Mouse (Mus musculus): ENCODE measurements at regions not wholly inside any gene's neighbourhood (a gene's known extent, or its start where the extent isn't known, plus 50 kb on each side); places are given as distances from the start of the nearest gene placed in this dataset.

- no peak overlapping the region for H3K4me3 ChIP-seq (ENCODE audit: low read depth, low read length)
- H3K27me3 ChIP-seq (ENCODE audit: control insufficient read depth, insufficient read depth, low read length) = no peaks in the 10 kb centered on the region
- no peak overlapping the region for H3K9ac ChIP-seq (replicated peaks; ENCODE audit: low read depth, low read length)
- no peak overlapping the region for H3K4me2 ChIP-seq (ENCODE audit: low read depth, low read length)
- ATAC-seq (ENCODE audit: insufficient read depth, low read depth) (no peak), DNase-seq (ENCODE audit: low spot score) (no peak)
- no peak for TF ChIP-seq CTCF (IDR thresholded peaks at IDR 0.05; ENCODE audit: low read depth)
- TF ChIP-seq EP300 (IDR thresholded peaks at IDR 0.05; ENCODE audit: low read depth) = no peak
- H3K4me1 ChIP-seq (ENCODE audit: control insufficient read depth, insufficient read depth) = no peaks in the 10 kb centered on the region
- H3K36me3 ChIP-seq (replicated peaks; ENCODE audit: control insufficient read depth, insufficient read depth, low read length) = no peaks in the 10 kb centered on the region
- H3K27ac ChIP-seq (ENCODE audit: low read depth) = no peak overlapping the region
- 50% methylated on average over 5 of the region's 5 CpGs for WGBS
- no peaks in the 10 kb centered on the region for H3K9me3 ChIP-seq (replicated peaks; ENCODE audit: control insufficient read depth, low read length)
Measured at GRCm38 (mm10) chr10:126673437-126673836, 227.7 kb downstream of the Atp23 start.

GRCm38 (mm10) chr10:126664408-126665083 lies 236.6 kb downstream of the Atp23 start:
- no peak overlapping the region for H3K4me2 ChIP-seq (ENCODE audit: low read depth, low read length)
- 80% methylated on average over 13 of the region's 13 CpGs for WGBS
- TF ChIP-seq CTCF (IDR thresholded peaks at IDR 0.05; ENCODE audit: low read depth) (no peak), EP300 (IDR thresholded peaks at IDR 0.05; ENCODE audit: low read depth) (no peak)
- no peaks in the 10 kb centered on the region for H3K36me3 ChIP-seq (replicated peaks; ENCODE audit: control insufficient read depth, insufficient read depth, low read length)
- no peak overlapping the region for H3K27ac ChIP-seq (ENCODE audit: low read depth)
- no peaks in the 10 kb centered on the region for H3K4me1 ChIP-seq (ENCODE audit: control insufficient read depth, insufficient read depth)
- no peak overlapping the region for H3K9ac ChIP-seq (replicated peaks; ENCODE audit: low read depth, low read length)
- ATAC-seq (ENCODE audit: insufficient read depth, low read depth) = no peak
- H3K9me3 ChIP-seq (replicated peaks; ENCODE audit: control insufficient read depth, low read length) = no peaks in the 10 kb centered on the region
- no peaks in the 10 kb centered on the region for H3K27me3 ChIP-seq (ENCODE audit: control insufficient read depth, insufficient read depth, low read length)
- no peak overlapping the region for H3K4me3 ChIP-seq (ENCODE audit: low read depth, low read length)
- DNase-seq (ENCODE audit: low spot score) = no peak

GRCm38 (mm10) chr10:126663461-126664013 lies 237.6 kb downstream of the Atp23 start:
- WGBS = 74% methylated on average over 15 of the region's 15 CpGs
- Histone ChIP-seq H3K9ac (replicated peaks; ENCODE audit: low read depth, low read length) (no peak overlapping the region), H3K4me1 (ENCODE audit: control insufficient read depth, insufficient read depth) (no peaks in the 10 kb centered on the region), H3K27me3 (ENCODE audit: control insufficient read depth, insufficient read depth, low read length) (no peaks in the 10 kb centered on the region), H3K36me3 (replicated peaks; ENCODE audit: control insufficient read depth, insufficient read depth, low read length) (no peaks in the 10 kb centered on the region), H3K27ac (ENCODE audit: low read depth) (no peak overlapping the region), H3K4me2 (ENCODE audit: low read depth, low read length) (no peak overlapping the region), H3K9me3 (replicated peaks; ENCODE audit: control insufficient read depth, low read length) (no peaks in the 10 kb centered on the region), H3K4me3 (ENCODE audit: low read depth, low read length) (no peak overlapping the region)
- ATAC-seq (ENCODE audit: insufficient read depth, low read depth) (no peak), DNase-seq (ENCODE audit: low spot score) (no peak)
- TF ChIP-seq EP300 (IDR thresholded peaks at IDR 0.05; ENCODE audit: low read depth) = no peak
- TF ChIP-seq CTCF (IDR thresholded peaks at IDR 0.05; ENCODE audit: low read depth) = no peak

- Histone ChIP-seq H3K27me3 (ENCODE audit: control insufficient read depth, insufficient read depth, low read length) (no peaks in the 10 kb centered on the region), H3K27ac (ENCODE audit: low read depth) (no peak overlapping the region), H3K4me3 (ENCODE audit: low read depth, low read length) (no peak overlapping the region), H3K36me3 (replicated peaks; ENCODE audit: control insufficient read depth, insufficient read depth, low read length) (no peaks in the 10 kb centered on the region), H3K9ac (replicated peaks; ENCODE audit: low read depth, low read length) (no peak overlapping the region), H3K4me1 (ENCODE audit: control insufficient read depth, insufficient read depth) (no peaks in the 10 kb centered on the region), H3K4me2 (ENCODE audit: low read depth, low read length) (no peak overlapping the region), H3K9me3 (replicated peaks; ENCODE audit: control insufficient read depth, low read length) (no peaks in the 10 kb centered on the region)
- WGBS = 80% methylated on average over 6 of the region's 6 CpGs
- TF ChIP-seq EP300 (IDR thresholded peaks at IDR 0.05; ENCODE audit: low read depth) (no peak), CTCF (IDR thresholded peaks at IDR 0.05; ENCODE audit: low read depth) (no peak)
- ATAC-seq (ENCODE audit: insufficient read depth, low read depth) (no peak), DNase-seq (ENCODE audit: low spot score) (no peak)
Measured at GRCm38 (mm10) chr10:126662765-126663164, 238.4 kb downstream of the Atp23 start.

- no peaks in the 10 kb centered on the region for H3K36me3 ChIP-seq (replicated peaks; ENCODE audit: control insufficient read depth, insufficient read depth, low read length)
- H3K4me3 ChIP-seq (ENCODE audit: low read depth, low read length) = no peak overlapping the region
- no peak overlapping the region for H3K27ac ChIP-seq (ENCODE audit: low read depth)
- no peaks in the 10 kb centered on the region for H3K27me3 ChIP-seq (ENCODE audit: control insufficient read depth, insufficient read depth, low read length)
- 48% methylated on average over 5 of the region's 5 CpGs for WGBS
- H3K9ac ChIP-seq (replicated peaks; ENCODE audit: low read depth, low read length) = no peak overlapping the region
- TF ChIP-seq EP300 (IDR thresholded peaks at IDR 0.05; ENCODE audit: low read depth) (no peak), CTCF (IDR thresholded peaks at IDR 0.05; ENCODE audit: low read depth) (no peak)
- H3K4me1 ChIP-seq (ENCODE audit: control insufficient read depth, insufficient read depth) = no peaks in the 10 kb centered on the region
- H3K4me2 ChIP-seq (ENCODE audit: low read depth, low read length) = no peak overlapping the region
- DNase-seq (ENCODE audit: low spot score) = no peak
- ATAC-seq (ENCODE audit: insufficient read depth, low read depth) = no peak
- H3K9me3 ChIP-seq (replicated peaks; ENCODE audit: control insufficient read depth, low read length) = no peaks in the 10 kb centered on the region
Measured at GRCm38 (mm10) chr10:126661095-126661615, 240.0 kb downstream of the Atp23 start.

All from heart, postnatal 0 days (tissue).